In genomic region chr6:92555675-92556074, GRCm38 (mm10) we compare ENCODE assay signal across 20 mouse cellular contexts.
DNase-seq lines count a peak whose midpoint lies in the region; ATAC-seq lines count a peak whose summit lies in the region.
"Had no signal": no experiment of that assay in that cellular context is flagged by ENCODE, and none has a peak within 500 bp of the region (broad histone marks: within the 10 kb centered on the region; RNA-seq: fewer than 3 reads in every experiment).

No protein-coding gene starts in this region.

- 57% methylated on average over 2 of the region's 2 CpGs for WGBS in heart, embryonic 12.5 days

- peak; percentile 33 for DNase-seq in heart, adult 8-10 months (ENCODE audit: low spot score)
- DNase-seq in 416B (ENCODE audit: low read depth) (peak; percentile 37), adipocyte (ENCODE audit: low spot score) (peak; percentile 72)
- peak; percentile 37 for DNase-seq in heart, postnatal 4 days
- no peak for DNase-seq in left cerebral cortex, adult 11 months (ENCODE audit: low spot score)
- no peak for DNase-seq in embryo, embryonic 10 days (ENCODE audit: low spot score)
- DNase-seq in thymus, postnatal 10 days (ENCODE audit: low spot score in 2 of 2) = no peak
- DNase-seq: cerebellum, adult 9-11 months; gastrocnemius, adult 2 months; kidney, adult 8-10 months; lung, embryonic 14.5 days; right cerebral cortex, postnatal 4 days; thymus, postnatal 25 days had no signal

- no peak for ATAC-seq in heart, embryonic 12.5 days (ENCODE audit: insufficient number of reproducible peaks, low FRiP score)
- ATAC-seq: forebrain, embryonic 14.5 days had no signal

- H3K4me2 ChIP-seq in heart, embryonic 12.5 days = no peak overlapping the region
- H3K4me2 ChIP-seq: hindbrain, embryonic 13.5 days; limb, embryonic 12.5 days; lung, embryonic 14.5 days; neural tube, embryonic 15.5 days had no signal

- no peak overlapping the region for H3K4me3 ChIP-seq in heart, embryonic 12.5 days
- H3K4me3 ChIP-seq: gastrocnemius, adult 2 months; hindbrain, embryonic 13.5 days; layer of hippocampus, adult 2 months; limb, embryonic 12.5 days; neural tube, embryonic 15.5 days had no signal

- H3K4me1 ChIP-seq in heart, embryonic 12.5 days (replicated peaks) = 0 out of 2 replicates have a peak, but pooled peaks cover 4% of the 10 kb centered on the region
- H3K4me1 ChIP-seq: hindbrain, embryonic 13.5 days; neural tube, embryonic 15.5 days had no signal

- no peaks in the 10 kb centered on the region for H3K27me3 ChIP-seq in heart, embryonic 12.5 days (replicated peaks)
- H3K27me3 ChIP-seq: hindbrain, embryonic 13.5 days; limb, embryonic 12.5 days; neural tube, embryonic 15.5 days had no signal

- no peak overlapping the region for H3K9ac ChIP-seq in heart, embryonic 12.5 days
- H3K9ac ChIP-seq: hindbrain, embryonic 13.5 days; limb, embryonic 12.5 days; lung, embryonic 14.5 days; neural tube, embryonic 15.5 days had no signal

- H3K9me3 ChIP-seq in heart, embryonic 12.5 days (replicated peaks) = 0 out of 2 replicates have a peak, but pooled peaks cover 5% of the 10 kb centered on the region
- H3K9me3 ChIP-seq: G1E; hindbrain, embryonic 13.5 days; neural tube, embryonic 15.5 days had no signal

- no peaks in the 10 kb centered on the region for H3K36me3 ChIP-seq in heart, embryonic 12.5 days
- H3K36me3 ChIP-seq: G1E; hindbrain, embryonic 13.5 days; limb, embryonic 12.5 days; neural tube, embryonic 15.5 days had no signal

- H3K27ac ChIP-seq in heart, embryonic 12.5 days (ENCODE audit: poor library complexity, severe bottlenecking) = no peak overlapping the region
- H3K27ac ChIP-seq: gastrocnemius, adult 2 months; hindbrain, embryonic 13.5 days; layer of hippocampus, adult 2 months; limb, embryonic 12.5 days; neural tube, embryonic 15.5 days had no signal

Comparison
In these comparisons a context has a peak if more than half of its experiments do, and no peak if none do; other contexts are left out.
1. DNase-seq: peak in heart, adult 8-10 months (single experiment), 416B (single experiment), adipocyte (single experiment) and heart, postnatal 4 days (single experiment); none in left cerebral cortex, adult 11 months (single experiment), embryo, embryonic 10 days (single experiment) and thymus, postnatal 10 days (0 of 2).